Mouse (Mus musculus) c-Kit-positive CD71-positive TER-119-positive erythroid progenitor cells, embryonic 14.5 days (primary cell): ENCODE results near the gene Adgb.
A peak's percentile ranks its signal among the peaks of the same experiment; 100 is the strongest.

Experiments
- DNase-seq: peaks from one replicate; pipeline ENCODE4 v3.0.0-alpha.2; 2013; ENCODE audit warnings: low spot score

The Adgb gene

DNA sequence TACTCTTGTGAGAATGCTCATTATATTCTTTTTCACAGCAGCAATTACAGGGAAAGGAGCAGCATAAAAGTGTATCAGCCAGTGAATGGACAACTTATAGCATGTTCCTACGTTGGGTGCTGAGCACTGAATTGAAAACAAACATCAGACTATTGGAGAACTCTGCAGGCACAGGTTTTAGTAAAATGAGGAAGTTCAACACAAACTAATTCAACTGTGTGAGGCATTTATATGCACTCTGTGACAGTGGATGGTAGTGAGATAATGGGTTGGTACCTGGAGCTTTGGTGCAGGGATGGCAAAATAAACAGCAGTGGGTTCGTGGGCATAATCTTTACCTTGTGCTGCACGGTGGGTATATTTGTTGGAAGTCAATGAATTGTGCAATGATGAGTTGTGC, 121.6 kb downstream of the Adgb start:
- DNase-seq: no peak

DNA sequence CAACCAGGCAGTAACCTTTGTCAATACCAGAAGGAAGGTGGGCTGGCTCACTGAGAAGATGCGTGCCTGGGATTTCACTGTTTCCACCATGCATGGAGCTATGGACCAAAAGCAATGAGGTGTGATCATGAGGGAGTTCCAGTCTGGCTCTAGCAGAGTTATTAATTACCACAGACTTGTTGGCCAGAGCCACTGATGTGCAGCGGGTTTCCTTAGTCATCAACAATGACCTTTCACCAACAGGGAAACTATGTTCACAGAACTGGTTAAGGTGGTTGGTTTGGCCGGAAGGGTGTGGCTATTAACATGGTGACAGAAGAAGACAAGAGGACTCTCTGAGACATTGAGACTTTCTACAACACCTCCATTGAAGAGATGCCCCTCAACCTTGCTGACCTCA, 128.2 kb downstream of the Adgb start:
- DNase-seq: no peak

- no peak for DNase-seq
Measured at GRCm38 (mm10) chr10:10325560-10325959, 146.6 kb downstream of the Adgb start.

- no peak for DNase-seq
Measured at GRCm38 (mm10) chr10:10322961-10323360, 149.2 kb downstream of the Adgb start.

GRCm38 (mm10) chr10:10321119-10321781, 150.9 kb downstream of the Adgb start:
- DNase-seq: peak; percentile 36

- no peak for DNase-seq
Measured at GRCm38 (mm10) chr10:10320364-10321083, 151.6 kb downstream of the Adgb start.

DNA sequence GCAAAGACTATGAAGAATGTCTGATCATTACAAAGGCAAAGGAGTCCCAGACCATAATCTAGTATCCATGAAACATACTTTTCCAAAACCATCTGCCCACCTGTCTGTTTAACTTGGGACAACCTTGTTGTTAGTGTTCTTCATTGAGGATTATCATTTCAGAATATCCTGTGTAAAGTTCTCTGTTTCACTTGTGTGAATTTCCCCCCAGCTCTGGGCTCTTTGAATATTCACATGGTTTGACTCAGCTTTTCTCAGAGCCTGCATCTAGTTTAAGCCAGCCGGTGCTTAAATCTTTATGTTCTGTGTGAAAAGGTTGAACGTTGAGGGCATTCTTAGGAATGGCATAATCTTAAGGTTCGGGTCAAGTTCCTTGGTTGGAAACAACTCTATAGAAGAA, 154.0 kb downstream of the Adgb start:
- DNase-seq: no peak

DNA sequence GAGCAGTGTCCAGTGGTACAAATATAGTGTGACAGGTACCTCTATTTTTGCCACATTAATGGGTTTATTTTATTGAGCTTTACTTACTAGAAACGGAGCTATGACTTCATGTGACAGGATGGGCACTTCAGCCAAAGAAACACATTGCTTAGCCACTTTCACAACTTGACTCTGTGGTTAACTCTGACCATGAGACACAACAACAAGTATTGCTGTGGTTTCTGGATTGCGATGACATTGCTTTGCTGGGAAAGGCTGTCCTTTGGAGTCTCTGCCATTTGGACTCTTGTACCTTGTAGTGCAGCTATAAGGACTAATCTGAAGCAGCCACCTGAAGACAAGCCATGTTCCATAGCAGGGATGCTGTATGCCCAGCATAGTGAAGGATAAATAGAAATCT, 156.5 kb downstream of the Adgb start:
- no peak for DNase-seq

GRCm38 (mm10) chr10:10314521-10314920, 157.6 kb downstream of the Adgb start:
- no peak for DNase-seq

GRCm38 (mm10) chr10:10309877-10310426, 162.2 kb downstream of the Adgb start:
- DNase-seq: no peak

DNA sequence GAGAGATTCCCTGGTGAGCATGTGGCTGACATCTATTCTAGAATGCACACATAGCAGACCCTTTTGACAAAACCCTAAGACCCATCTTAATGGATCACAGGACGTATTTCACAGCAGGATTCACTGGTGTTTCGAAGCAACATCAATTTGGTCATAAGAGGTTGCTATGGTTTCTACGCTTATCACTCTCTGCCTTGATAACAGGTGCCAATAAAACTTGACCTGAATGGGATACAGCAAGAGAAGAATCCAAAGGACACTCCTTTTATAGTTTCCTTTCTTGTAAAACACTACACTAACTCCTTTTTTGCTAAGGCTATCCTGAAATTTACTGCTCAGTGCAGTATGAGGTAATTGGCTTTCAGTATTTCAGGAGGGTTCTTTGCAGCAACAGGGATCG, 163.1 kb downstream of the Adgb start:
- DNase-seq: no peak

DNA sequence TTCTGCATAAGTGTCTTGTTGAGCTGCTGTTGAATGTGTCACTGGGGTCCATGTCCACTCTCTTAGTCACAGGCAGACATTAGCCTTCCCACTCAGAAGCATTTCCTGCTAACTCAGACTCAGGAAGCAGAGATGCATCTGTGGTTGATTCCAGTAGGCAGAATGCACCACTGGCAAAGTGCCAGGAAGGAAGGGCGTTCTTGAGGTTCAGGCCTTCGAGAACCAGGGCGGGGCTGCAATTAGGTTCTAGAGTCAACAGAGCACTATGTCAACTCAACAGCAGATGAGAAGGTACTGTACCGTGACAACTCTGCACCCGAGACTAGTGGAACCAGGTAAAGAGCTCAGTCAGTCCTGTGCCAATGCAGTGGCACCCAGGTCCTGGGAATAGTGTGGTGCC, 164.7 kb downstream of the Adgb start:
- DNase-seq: no peak

- no peak for DNase-seq
Measured at GRCm38 (mm10) chr10:10304370-10304769, 167.8 kb downstream of the Adgb start.

- DNase-seq: no peak
Measured at GRCm38 (mm10) chr10:10301692-10302091, 170.4 kb downstream of the Adgb start.

- no peak for DNase-seq
Measured at GRCm38 (mm10) chr10:10300915-10301439, 171.1 kb downstream of the Adgb start.

GRCm38 (mm10) chr10:10299987-10300386, 172.1 kb downstream of the Adgb start:
- DNase-seq: no peak

DNA sequence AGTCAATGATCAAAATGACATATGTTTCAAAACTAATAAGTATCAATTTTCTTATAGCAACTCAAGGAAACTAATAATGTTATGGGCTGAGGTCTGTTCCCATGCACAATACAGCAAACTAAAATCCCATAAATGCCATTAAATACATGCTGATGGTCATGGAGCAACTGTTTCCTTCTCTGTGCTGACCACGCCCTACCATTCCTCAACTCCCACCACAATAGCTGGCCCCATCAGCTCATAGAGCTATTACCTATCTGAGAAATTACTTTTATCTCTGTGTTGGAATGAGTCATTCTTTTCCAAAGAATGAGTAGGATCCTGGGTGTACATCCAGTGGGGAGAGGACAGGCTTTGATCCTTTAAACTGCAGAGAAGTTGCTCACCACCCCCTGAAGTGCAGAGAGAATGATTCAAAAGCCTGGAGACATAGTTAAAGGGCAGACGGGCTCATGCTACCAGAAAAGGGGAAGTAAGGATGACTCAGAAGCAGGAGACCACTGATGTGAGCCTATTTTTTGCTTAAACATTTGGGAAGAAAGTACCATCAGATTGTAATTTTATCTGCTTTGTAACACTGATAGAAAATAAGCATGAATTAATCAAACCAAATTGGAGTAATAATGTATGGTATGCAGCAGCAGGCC, 184.8 kb downstream of the Adgb start:
- no peak for DNase-seq
